Mouse (Mus musculus) hindbrain, postnatal 0 days (tissue): ENCODE data around the gene Prmt2. TPM values are rescaled to one million over a fixed set of nuclear protein-coding genes. Genes with fewer than 3 reads are reported as not detected.

Experiments
- ATAC-seq: fragments of 200-750 bp; cut with Nextera tagmentation; 2 replicates; pipeline ENCODE4 v1.8.0; 2017; ENCODE audit warnings: mild to moderate bottlenecking, moderate TSS enrichment, moderate library complexity
- DNase-seq: peaks from one replicate; pipeline ENCODE4 v3.0.0-alpha.2; 2015; ENCODE audit warnings: low spot score
- H3K27ac ChIP-seq: fragments of 300-500 bp; sonication (generic); 2 replicates; pipeline ENCODE4 v1.5.1; 2014; ENCODE audit warnings: mild to moderate bottlenecking
- H3K27me3 ChIP-seq: fragments of 300-500 bp; sonication (generic); 2 replicates; pipeline ENCODE4 v1.6.1; 2014; ENCODE audit warnings: low read length, mixed read lengths; ENCODE audit not compliant: insufficient read depth
- H3K36me3 ChIP-seq: fragments of 300-500 bp; sonication (generic); 2 replicates; pipeline ENCODE4 v1.6.1; 2014; ENCODE audit warnings: low read length, mixed read lengths; ENCODE audit not compliant: insufficient read depth
- H3K4me1 ChIP-seq: fragments of 300-500 bp; sonication (generic); 2 replicates; pipeline ENCODE4 v1.6.1; 2014; ENCODE audit warnings: antibody characterized with exemption, low read length, mixed read lengths; ENCODE audit not compliant: insufficient read depth
- H3K4me2 ChIP-seq: fragments of 300-500 bp; sonication (generic); 2 replicates; pipeline ENCODE4 v1.6.1; 2014; ENCODE audit warnings: low read depth, mild to moderate bottlenecking, low read length, moderate library complexity, mixed read lengths
- H3K4me3 ChIP-seq: fragments of 300-500 bp; sonication (generic); 2 replicates; pipeline ENCODE4 v1.5.1; 2014; ENCODE audit warnings: low read length
- H3K9ac ChIP-seq: fragments of 300-500 bp; sonication (generic); replicated peaks from 2 replicates; pipeline ENCODE4 v1.6.1; 2014; ENCODE audit warnings: mild to moderate bottlenecking, low read length, moderate library complexity, mixed read lengths
- H3K9me3 ChIP-seq: fragments of 300-500 bp; sonication (generic); 2 replicates; pipeline ENCODE4 v1.6.1; 2016; ENCODE audit warnings: low read length, mixed read lengths
- CTCF ChIP-seq: IDR thresholded peaks from 2 replicates; pipeline ENCODE4 v1.5.1; 2016; ENCODE audit warnings: antibody characterized with exemption, control low read depth, low read depth
- WGBS: fragments of 180-500 bp; shearing (Covaris S2); extraction: QIAGEN DNeasy Blood & Tissue Kit; methylation state at CpG from one replicate; pipeline ENCODE4 v1.1.7; 2014; 5-methylcytosine and 5-hydroxymethylcytosine counted together
- polyA plus RNA-seq: library from polyadenylated mRNA; unstranded; fragments of >200 nt; fragmentation: Nextera tagmentation; extraction: Ambion mirVana; gene quantifications from 2 replicates; pipeline ENCODE4 v1.2.1, GENCODE M21; 2015
- total RNA-seq: library from RNA; depleted of rRNA; stranded (reverse); fragments of >200 nt; gene quantifications from 2 replicates; pipeline ENCODE4 v1.2.3, GENCODE M21; 2014; rRNA removed

The Prmt2 gene
- total RNA-seq (148 and 174 TPM in 2 replicates), polyA plus RNA-seq (245 and 250 TPM in 2 replicates)

GRCm38 (mm10) chr10:76237341-76238225 lies at the start of gene Prmt2:
Prmt2 (minus strand) TSS chr10:76237865.
- peak within 1 kb of the TSS; percentile 77 for H3K4me2 ChIP-seq
- DNase-seq: peak; percentile 98
- no peaks in the 10 kb centered on the region for H3K9me3 ChIP-seq
- no peaks in the 10 kb centered on the region for H3K27me3 ChIP-seq
- peak within 1 kb of the TSS; percentile 87 for H3K27ac ChIP-seq
- TF ChIP-seq CTCF: peak; percentile 54
- WGBS: under 1% methylated on average over 47 of the region's 47 CpGs
- peak within 1 kb of the TSS; percentile 84 for H3K9ac ChIP-seq
- H3K4me1 ChIP-seq: peaks cover 14% of the 10 kb centered on the region
- H3K36me3 ChIP-seq: no peaks in the 10 kb centered on the region
- peak; percentile 99 for ATAC-seq
- peak within 1 kb of the TSS; percentile 77 for H3K4me3 ChIP-seq

GRCm38 (mm10) chr10:76278541-76279097 lies 41.0 kb upstream of the Prmt2 start:
- TF ChIP-seq CTCF: no peak
- WGBS: 66% methylated on average over 5 of the region's 5 CpGs
- no peak for DNase-seq

GRCm38 (mm10) chr10:76275256-76275655 lies 37.6 kb upstream of the Prmt2 start:
- Histone ChIP-seq H3K36me3 (peaks cover 68% of the 10 kb centered on the region), H3K27me3 (no peaks in the 10 kb centered on the region), H3K9ac (no peak overlapping the region), H3K4me3 (no peak overlapping the region), H3K27ac (no peak overlapping the region), H3K4me2 (no peak overlapping the region), H3K4me1 (no peaks in the 10 kb centered on the region), H3K9me3 (no peaks in the 10 kb centered on the region)
- TF ChIP-seq CTCF: no peak
- 85% methylated on average over 10 of the region's 10 CpGs for WGBS
- DNase-seq (no peak), ATAC-seq (no peak)

More at GRCm38 (mm10) chr10:76278541-76279097, 41.0 kb upstream of the Prmt2 start:
- Histone ChIP-seq H3K4me2 (no peak overlapping the region), H3K4me3 (no peak overlapping the region), H3K4me1 (no peaks in the 10 kb centered on the region), H3K27me3 (no peaks in the 10 kb centered on the region), H3K36me3 (peaks cover 72% of the 10 kb centered on the region), H3K9me3 (no peaks in the 10 kb centered on the region), H3K9ac (no peak overlapping the region), H3K27ac (no peak overlapping the region)
- ATAC-seq: no peak

GRCm38 (mm10) chr10:76271238-76271637 lies 33.6 kb upstream of the Prmt2 start:
- ATAC-seq (no peak), DNase-seq (peak; percentile 57)
- 53% methylated on average over 8 of the region's 8 CpGs for WGBS

DNA sequence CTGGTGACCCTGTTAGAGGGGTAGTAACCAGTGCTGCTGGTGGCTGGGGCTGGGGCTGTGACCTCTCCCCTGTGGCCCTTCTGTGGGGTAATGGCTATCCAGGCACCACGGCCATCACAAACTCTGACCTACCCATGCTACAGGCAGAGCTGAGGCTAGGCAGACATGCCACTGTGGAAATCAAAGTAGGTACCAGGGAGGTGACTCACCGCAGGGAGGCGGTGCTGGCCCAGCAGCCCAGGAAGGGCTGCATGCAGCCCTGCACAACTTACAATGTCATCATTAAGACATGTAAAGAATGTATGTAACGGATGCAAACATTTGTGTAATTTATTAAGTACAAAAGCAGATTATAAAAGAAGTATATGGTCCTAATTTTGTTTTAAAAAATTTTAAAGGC lies 24.8 kb upstream of the Prmt2 start:
- TF ChIP-seq CTCF: no peak
- no peak for DNase-seq
- no peak for ATAC-seq
- Histone ChIP-seq H3K9ac (no peak overlapping the region), H3K36me3 (peaks cover 20% of the 10 kb centered on the region), H3K27ac (no peak overlapping the region), H3K27me3 (no peaks in the 10 kb centered on the region), H3K4me2 (no peak overlapping the region), H3K4me3 (no peak overlapping the region), H3K9me3 (no peaks in the 10 kb centered on the region), H3K4me1 (no peaks in the 10 kb centered on the region; the same call in 1 of the 2 replicates)
- 69% methylated on average over 4 of the region's 4 CpGs for WGBS

More at GRCm38 (mm10) chr10:76271238-76271637, 33.6 kb upstream of the Prmt2 start:
- Histone ChIP-seq H3K4me3 (no peak overlapping the region), H3K9ac (no peak overlapping the region), H3K27ac (no peak overlapping the region), H3K9me3 (no peaks in the 10 kb centered on the region), H3K27me3 (no peaks in the 10 kb centered on the region), H3K4me1 (no peaks in the 10 kb centered on the region), H3K4me2 (no peak overlapping the region), H3K36me3 (peaks cover 72% of the 10 kb centered on the region)
- peak; percentile 74 for TF ChIP-seq CTCF

DNA sequence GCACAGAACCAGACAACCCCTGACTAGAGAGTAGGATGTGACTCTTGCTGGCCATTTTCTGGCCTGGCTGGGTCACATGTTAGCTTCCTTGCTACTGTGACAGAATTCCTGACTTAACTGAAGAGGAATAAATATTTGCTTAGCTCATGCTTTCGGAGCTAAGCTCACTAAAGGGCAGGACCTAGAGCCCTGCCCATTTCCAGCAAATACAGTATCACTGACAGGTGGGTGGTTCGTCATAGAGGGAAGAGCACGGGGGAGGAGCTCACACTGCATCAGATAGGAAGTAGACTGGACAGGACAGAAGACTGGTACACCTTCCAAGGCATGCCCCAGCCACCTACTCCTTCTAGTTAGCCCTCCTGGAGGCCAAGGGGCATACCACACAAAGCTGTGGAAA lies 23.8 kb upstream of the Prmt2 start:
- 92% methylated on average over 3 of the region's 3 CpGs for WGBS
- H3K4me2 ChIP-seq: no peak overlapping the region
- no peak overlapping the region for H3K27ac ChIP-seq
- no peak overlapping the region for H3K9ac ChIP-seq
- no peaks in the 10 kb centered on the region; the same call in 1 of the 2 replicates for H3K4me1 ChIP-seq
- DNase-seq: no peak
- peaks cover 17% of the 10 kb centered on the region for H3K36me3 ChIP-seq
- no peaks in the 10 kb centered on the region for H3K9me3 ChIP-seq
- TF ChIP-seq CTCF: no peak
- no peak overlapping the region for H3K4me3 ChIP-seq
- ATAC-seq: no peak
- H3K27me3 ChIP-seq: no peaks in the 10 kb centered on the region
